Mouse (Mus musculus): ENCODE measurements at regions not wholly inside any gene's neighbourhood (a gene's known extent, or its start where the extent isn't known, plus 50 kb on each side); places are given as distances from the start of the nearest gene placed in this dataset.
A peak's percentile ranks its signal among the peaks of the same experiment; 100 is the strongest.

GRCm38 (mm10) chr6:117330726-117331360, 162.5 kb downstream of the Cxcl12 start:
- no peak for DNase-seq (ENCODE audit: low spot score in 2 of 2)

- DNase-seq (ENCODE audit: low spot score in 2 of 2), result no peak
Observed at GRCm38 (mm10) chr6:117332641-117333040, 164.3 kb downstream of the Cxcl12 start.

- peak in 1 of 2 experiments; percentile 18 for DNase-seq (ENCODE audit: low spot score in 2 of 2)
Observed at GRCm38 (mm10) chr6:117342123-117342522, 173.8 kb downstream of the Cxcl12 start.

GRCm38 (mm10) chr6:117347356-117347755, 179.0 kb downstream of the Cxcl12 start:
- no peak for DNase-seq (ENCODE audit: low spot score in 2 of 2)

- DNase-seq (ENCODE audit: low spot score in 2 of 2), result no peak
Observed at GRCm38 (mm10) chr6:117351846-117352245, 183.5 kb downstream of the Cxcl12 start.

GRCm38 (mm10) chr6:117353091-117353490, 184.8 kb downstream of the Cxcl12 start:
- no peak for DNase-seq (ENCODE audit: low spot score in 2 of 2)

- DNase-seq (ENCODE audit: low spot score in 2 of 2), result peak in 1 of 2 experiments; percentile 6
Observed at GRCm38 (mm10) chr6:117356101-117356500, 187.8 kb downstream of the Cxcl12 start.

- no peak for DNase-seq (ENCODE audit: low spot score in 2 of 2)
Observed at GRCm38 (mm10) chr6:117359401-117359800, 191.1 kb downstream of the Cxcl12 start.

GRCm38 (mm10) chr6:117366563-117366962, 198.2 kb downstream of the Cxcl12 start:
- DNase-seq (ENCODE audit: low spot score in 2 of 2), result no peak

- DNase-seq (ENCODE audit: low spot score in 2 of 2), result no peak
Observed at GRCm38 (mm10) chr6:117375989-117376388, 207.7 kb downstream of the Cxcl12 start.

GRCm38 (mm10) chr6:117379904-117380303, 211.6 kb downstream of the Cxcl12 start:
- no peak for DNase-seq (ENCODE audit: low spot score in 2 of 2)

- DNase-seq (ENCODE audit: low spot score in 2 of 2), result no peak
Observed at GRCm38 (mm10) chr6:117390233-117390848, 222.0 kb downstream of the Cxcl12 start.

GRCm38 (mm10) chr6:117393480-117393879, 225.1 kb downstream of the Cxcl12 start:
- no peak for DNase-seq (ENCODE audit: low spot score in 2 of 2)

GRCm38 (mm10) chr6:117405589-117406311, 237.4 kb downstream of the Cxcl12 start:
- no peak for DNase-seq (ENCODE audit: low spot score in 2 of 2)

GRCm38 (mm10) chr6:117406312-117406595, 237.9 kb downstream of the Cxcl12 start:
- no peak for DNase-seq (ENCODE audit: low spot score in 2 of 2)

GRCm38 (mm10) chr6:117406757-117407156, 238.4 kb downstream of the Cxcl12 start:
- no peak for DNase-seq (ENCODE audit: low spot score in 2 of 2)

- no peak for DNase-seq (ENCODE audit: low spot score in 2 of 2)
Observed at GRCm38 (mm10) chr6:117407206-117407858, 239.0 kb downstream of the Cxcl12 start.

- DNase-seq (ENCODE audit: low spot score in 2 of 2), result no peak
Observed at GRCm38 (mm10) chr6:117407953-117408352, 239.6 kb downstream of the Cxcl12 start.

- DNase-seq (ENCODE audit: low spot score in 2 of 2), result peak in 1 of 2 experiments; percentile 26
Observed at GRCm38 (mm10) chr6:117408971-117409783, 240.8 kb downstream of the Cxcl12 start.

- no peak for DNase-seq (ENCODE audit: low spot score in 2 of 2)
Observed at GRCm38 (mm10) chr6:117414926-117415325, 246.6 kb downstream of the Cxcl12 start.

- DNase-seq (ENCODE audit: low spot score in 2 of 2), result no peak
Observed at GRCm38 (mm10) chr6:117415901-117416300, 247.6 kb downstream of the Cxcl12 start.

- no peak for DNase-seq (ENCODE audit: low spot score in 2 of 2)
Observed at GRCm38 (mm10) chr6:117416461-117416860, 248.1 kb downstream of the Cxcl12 start.
